Mouse (Mus musculus) midbrain, embryonic 12.5 days (tissue): ENCODE results near the gene Usp2. TPM values are rescaled to one million over a fixed set of nuclear protein-coding genes. Genes with fewer than 3 reads are reported as not detected.
A peak's percentile ranks its signal among the peaks of the same experiment; 100 is the strongest.
"Not testable (repeated sequence)": the region's sequence is repeated elsewhere in the genome, so short reads cannot be mapped to it uniquely, and the experiment has no call there.

Experiments used
- ATAC-seq: fragments of 200-750 bp; cut with Nextera tagmentation; 2 replicates; pipeline ENCODE4 v1.8.0; 2017; ENCODE audit warnings: low read depth, moderate TSS enrichment, moderate library complexity; ENCODE audit not compliant: low FRiP score
- H3K27ac ChIP-seq: fragments of 300-500 bp; sonication (generic); replicated peaks from 2 replicates; pipeline ENCODE4 v1.5.1; 2016; ENCODE audit warnings: mild to moderate bottlenecking
- H3K27me3 ChIP-seq: fragments of 300-500 bp; sonication (generic); 2 replicates; pipeline ENCODE4 v1.6.1; 2016; ENCODE audit warnings: mild to moderate bottlenecking
- H3K36me3 ChIP-seq: fragments of 300-500 bp; sonication (generic); 2 replicates; pipeline ENCODE4 v1.6.1; 2016
- H3K4me1 ChIP-seq: fragments of 300-500 bp; sonication (generic); 2 replicates; pipeline ENCODE4 v1.6.1; 2016
- H3K4me2 ChIP-seq: fragments of 300-500 bp; sonication (generic); replicated peaks from 2 replicates; pipeline ENCODE4 v1.6.1; 2016; ENCODE audit warnings: mild to moderate bottlenecking, moderate library complexity
- H3K4me3 ChIP-seq: fragments of 300-500 bp; sonication (generic); 2 replicates; pipeline ENCODE4 v1.5.1; 2016; ENCODE audit warnings: mild to moderate bottlenecking
- H3K9ac ChIP-seq: fragments of 300-500 bp; sonication (generic); replicated peaks from 2 replicates; pipeline ENCODE4 v1.6.1; 2016; ENCODE audit warnings: mild to moderate bottlenecking, moderate library complexity
- H3K9me3 ChIP-seq: fragments of 300-500 bp; sonication (generic); 2 replicates; pipeline ENCODE4 v1.6.1; 2016; ENCODE audit warnings: mild to moderate bottlenecking
- WGBS: fragments of 180-500 bp; shearing (Covaris S2); methylation state at CpG from one replicate; pipeline ENCODE4 v1.1.7; 2016; 5-methylcytosine and 5-hydroxymethylcytosine counted together
- polyA plus RNA-seq: library from polyadenylated mRNA; unstranded; fragments of >200 nt; fragmentation: Nextera tagmentation; extraction: Ambion mirVana; gene quantifications from 2 replicates; pipeline ENCODE4 v1.2.1, GENCODE M21; 2016

Usp2 gene
- polyA plus RNA-seq, 1 experiment from 2014 or later: 6.4 TPM

DNA sequence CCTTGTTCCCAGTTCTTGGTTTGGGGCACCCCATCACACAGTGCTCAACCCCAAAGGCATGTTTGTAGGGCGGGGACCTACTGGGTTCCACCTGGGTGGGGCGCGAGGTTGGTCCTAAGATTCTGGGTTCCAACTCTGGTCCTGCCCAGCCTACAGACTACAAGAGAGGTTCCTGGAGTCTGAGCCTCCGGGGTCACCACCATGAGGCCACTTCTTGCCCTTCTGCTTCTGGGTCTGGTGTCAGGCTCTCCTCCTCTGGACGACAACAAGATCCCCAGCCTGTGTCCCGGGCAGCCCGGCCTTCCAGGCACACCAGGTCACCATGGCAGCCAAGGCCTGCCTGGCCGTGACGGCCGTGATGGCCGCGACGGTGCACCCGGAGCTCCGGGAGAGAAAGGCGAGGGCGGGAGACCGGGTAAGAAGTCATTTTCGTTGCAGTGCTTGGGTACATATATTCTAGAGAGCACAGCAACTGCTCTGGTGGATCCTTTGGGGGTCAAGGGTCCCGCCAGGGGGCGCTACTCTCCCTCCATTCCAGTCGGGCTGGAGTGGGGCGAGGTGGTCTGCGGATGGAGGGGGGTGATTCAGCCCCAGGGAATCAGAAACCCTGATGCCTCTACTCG lies 40.8 kb downstream of the Usp2 start:
- Histone ChIP-seq H3K27me3 (no peaks in the 10 kb centered on the region), H3K9me3 (no peaks in the 10 kb centered on the region), H3K36me3 (peaks cover 11% of the 10 kb centered on the region; the same call in 1 of the 2 replicates), H3K9ac (peak overlapping the region; percentile 50), H3K27ac (peak overlapping the region; percentile 60), H3K4me3 (peak overlapping the region; percentile 21), H3K4me2 (peak overlapping the region; percentile 46), H3K4me1 (peaks cover 51% of the 10 kb centered on the region)
- 0 out of 2 replicates have a peak, but pooled peaks have one; percentile 24 for ATAC-seq
- WGBS: 27% methylated on average over 25 of the region's 25 CpGs

DNA sequence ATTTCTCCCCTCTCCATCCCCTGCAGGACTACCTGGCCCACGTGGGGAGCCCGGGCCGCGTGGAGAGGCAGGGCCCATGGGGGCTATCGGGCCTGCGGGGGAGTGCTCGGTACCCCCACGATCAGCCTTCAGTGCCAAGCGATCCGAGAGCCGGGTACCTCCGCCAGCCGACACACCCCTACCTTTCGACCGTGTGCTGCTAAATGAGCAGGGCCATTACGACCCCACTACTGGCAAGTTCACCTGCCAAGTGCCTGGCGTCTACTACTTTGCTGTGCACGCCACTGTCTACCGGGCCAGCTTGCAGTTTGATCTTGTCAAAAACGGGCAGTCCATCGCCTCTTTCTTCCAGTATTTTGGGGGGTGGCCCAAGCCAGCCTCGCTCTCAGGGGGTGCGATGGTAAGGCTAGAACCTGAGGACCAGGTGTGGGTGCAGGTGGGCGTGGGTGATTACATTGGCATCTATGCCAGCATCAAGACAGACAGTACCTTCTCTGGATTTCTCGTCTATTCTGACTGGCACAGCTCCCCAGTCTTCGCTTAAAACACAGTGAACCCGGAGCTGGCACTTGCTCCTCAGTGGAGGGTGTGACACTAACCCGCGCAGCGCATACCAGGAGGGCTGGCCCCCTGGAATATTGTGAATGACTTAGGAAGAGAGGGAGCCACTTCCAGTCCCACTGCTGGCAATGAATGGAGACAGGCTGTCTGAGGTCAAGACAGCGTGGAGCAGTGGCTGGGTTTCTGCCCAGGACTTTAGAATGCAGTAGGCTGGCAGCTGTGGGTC lies 41.6 kb downstream of the Usp2 start:
- H3K4me3 ChIP-seq: peak overlapping the region; percentile 21
- H3K27ac ChIP-seq: no peak overlapping the region
- H3K4me1 ChIP-seq: peaks cover 51% of the 10 kb centered on the region
- no peak for ATAC-seq
- H3K4me2 ChIP-seq: peak overlapping the region; percentile 46
- H3K36me3 ChIP-seq: peaks cover 11% of the 10 kb centered on the region; the same call in 1 of the 2 replicates
- WGBS: 81% methylated on average over 31 of the region's 31 CpGs
- H3K9me3 ChIP-seq: no peaks in the 10 kb centered on the region
- H3K9ac ChIP-seq: peak overlapping the region; percentile 25; the same call in 1 of the 2 replicates
- no peaks in the 10 kb centered on the region for H3K27me3 ChIP-seq

DNA sequence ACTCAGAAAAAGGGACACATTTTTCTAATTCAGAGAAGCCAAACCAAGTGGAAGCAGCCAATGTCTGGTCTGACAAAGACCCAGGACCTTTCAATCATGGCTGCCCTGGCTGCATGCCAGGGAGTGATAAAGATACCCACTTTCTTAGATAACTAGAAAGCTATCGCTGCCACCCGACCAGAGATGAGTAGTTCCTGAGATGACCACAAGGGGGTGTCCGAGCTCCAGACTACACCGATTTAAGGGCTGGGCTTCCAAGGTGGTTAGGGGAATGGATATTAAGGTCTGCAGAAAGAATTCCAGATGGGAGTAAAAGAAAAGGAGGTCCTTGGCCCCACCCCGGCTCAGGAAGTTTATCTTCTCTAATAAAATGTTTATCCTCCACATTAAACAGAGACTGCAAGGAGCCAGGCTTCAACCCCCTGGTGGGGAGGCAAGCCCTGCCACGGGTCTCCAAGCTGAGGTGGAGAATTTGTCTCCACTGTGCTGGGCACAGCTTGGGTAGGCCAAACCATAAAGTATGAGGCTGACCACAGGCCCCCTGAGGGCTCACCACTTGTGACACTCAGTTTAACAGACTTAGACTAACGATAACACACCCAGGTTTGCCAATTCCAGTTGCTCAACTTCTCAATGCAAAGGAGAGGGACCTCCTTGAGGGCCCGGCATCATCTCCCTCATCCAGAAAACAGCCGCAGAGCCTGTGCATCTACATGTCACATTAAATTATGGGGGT lies 42.7 kb downstream of the Usp2 start:
- Histone ChIP-seq H3K4me3 (0 out of 2 replicates have a peak overlapping the region, but pooled peaks have one; percentile 12), H3K9me3 (no peaks in the 10 kb centered on the region), H3K27ac (no peak overlapping the region), H3K9ac (peak overlapping the region; percentile 25; the same call in 1 of the 2 replicates), H3K36me3 (peaks cover 11% of the 10 kb centered on the region; the same call in 1 of the 2 replicates), H3K4me1 (peaks cover 51% of the 10 kb centered on the region), H3K27me3 (no peaks in the 10 kb centered on the region), H3K4me2 (peak overlapping the region; percentile 32)
- ATAC-seq: no peak
- 38% methylated on average over 9 of the region's 9 CpGs for WGBS

DNA sequence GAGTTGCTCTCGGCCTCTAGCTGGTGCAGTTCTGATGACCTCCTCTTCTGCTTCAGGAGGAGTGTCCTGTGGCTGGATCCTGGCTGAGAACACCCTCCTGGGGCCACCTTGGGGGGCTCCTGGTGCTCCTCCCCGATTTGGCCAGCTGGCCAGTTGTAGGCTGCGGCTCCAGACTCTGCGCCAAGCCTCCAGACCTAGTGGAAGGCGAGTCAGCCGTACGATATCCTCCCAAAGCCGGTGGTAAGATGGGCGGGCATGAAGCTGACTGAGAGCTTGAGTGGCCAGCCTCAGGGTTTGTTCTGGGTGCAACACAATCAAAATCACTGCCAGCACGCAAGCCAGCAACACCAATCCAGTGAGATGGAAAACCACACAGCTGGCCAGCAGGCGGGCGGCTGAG lies 45.1 kb downstream of the Usp2 start:
- H3K36me3 ChIP-seq, H3K27ac ChIP-seq, H3K9me3 ChIP-seq, H3K27me3 ChIP-seq, H3K9ac ChIP-seq, ATAC-seq: not testable (repeated sequence)
- Histone ChIP-seq H3K4me2 (peak overlapping the region; percentile 60), H3K4me3 (peak overlapping the region; percentile 13; the same call in 1 of the 2 replicates), H3K4me1 (peaks cover 45% of the 10 kb centered on the region)
- WGBS: 63% methylated on average over 10 of the region's 12 CpGs

DNA sequence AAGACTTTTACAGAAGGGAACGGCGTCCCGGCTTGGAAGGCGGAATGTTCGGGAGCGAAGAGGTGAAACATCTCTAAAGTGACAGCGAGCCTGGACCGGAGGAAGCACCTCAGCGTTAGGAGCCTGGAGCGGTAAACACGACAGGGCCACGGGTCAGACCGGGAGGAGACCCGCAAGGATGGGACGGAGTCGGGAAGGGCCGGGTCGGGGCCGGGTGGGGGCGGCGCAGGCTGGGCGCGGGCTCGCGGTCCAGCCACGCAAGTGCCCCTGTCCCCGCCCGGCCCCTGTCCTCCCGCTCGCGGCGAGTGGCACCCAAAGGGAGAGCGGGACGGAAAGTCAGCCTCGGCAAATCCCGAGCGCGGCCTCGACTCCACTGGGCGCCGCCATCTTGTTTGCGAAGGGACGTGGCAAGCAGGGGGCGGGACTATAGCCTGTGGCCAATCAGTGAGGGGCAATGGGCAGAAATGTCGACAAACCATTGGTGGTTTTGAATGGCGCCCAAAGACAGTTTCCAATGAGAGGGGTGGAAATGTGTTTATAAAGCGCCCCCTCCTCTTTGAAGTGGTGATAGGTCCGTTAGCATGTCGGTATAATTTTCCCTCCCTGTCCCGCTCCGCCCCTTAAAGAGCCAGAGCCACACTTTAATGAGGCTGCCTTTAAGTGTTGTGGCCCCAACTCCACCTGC lies 46.4 kb downstream of the Usp2 start, which contains the start of the genes Gm49380 and Rnf26:
Gene Gm49380, minus strand, starts transcription at position 396 of the 685 bp plus-strand sequence.
Gene Rnf26, minus strand, starts transcription at position 413 of the 685 bp plus-strand sequence.
- Histone ChIP-seq H3K27me3 (no peaks in the 10 kb centered on the region), H3K36me3 (no peaks in the 10 kb centered on the region), H3K4me3 (peak within 1 kb of the TSS; percentile 89), H3K4me2 (peak within 1 kb of the TSS; percentile 60), H3K27ac (peak within 1 kb of the TSS; percentile 61; the same call in 1 of the 2 replicates), H3K9me3 (no peaks in the 10 kb centered on the region), H3K4me1 (peaks cover 32% of the 10 kb centered on the region), H3K9ac (peak within 1 kb of the TSS; percentile 84)
- under 1% methylated on average over 51 of the region's 51 CpGs for WGBS
- peak; percentile 95 for ATAC-seq

DNA sequence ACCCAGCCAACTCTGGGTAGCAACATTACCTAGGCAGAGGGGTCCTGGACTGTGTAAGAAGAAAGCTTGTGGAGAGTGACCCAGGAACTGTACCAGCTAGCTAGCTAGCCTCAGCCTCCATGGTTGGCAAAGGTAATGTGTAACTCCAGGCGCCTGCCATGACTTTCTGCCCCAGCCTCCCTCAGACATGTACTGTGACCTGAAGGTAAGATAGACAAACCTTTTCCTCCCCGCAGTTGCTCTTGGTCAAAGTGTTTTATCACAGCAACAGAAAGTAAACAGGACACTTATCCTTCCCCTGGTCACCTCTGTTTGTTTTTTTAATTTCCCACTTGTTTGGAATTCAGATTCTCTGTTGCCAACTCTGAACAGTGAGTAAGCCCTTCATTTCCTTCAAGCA lies 47.6 kb downstream of the Usp2 start:
- H3K27me3 ChIP-seq: no peaks in the 10 kb centered on the region
- no peak overlapping the region for H3K4me3 ChIP-seq
- no peak overlapping the region for H3K27ac ChIP-seq
- WGBS: 93% methylated on average over 2 of the region's 2 CpGs
- peaks cover 20% of the 10 kb centered on the region for H3K4me1 ChIP-seq
- H3K9me3 ChIP-seq: no peaks in the 10 kb centered on the region
- H3K4me2 ChIP-seq: no peak overlapping the region
- no peak overlapping the region for H3K9ac ChIP-seq
- ATAC-seq: no peak
- H3K36me3 ChIP-seq: no peaks in the 10 kb centered on the region

DNA sequence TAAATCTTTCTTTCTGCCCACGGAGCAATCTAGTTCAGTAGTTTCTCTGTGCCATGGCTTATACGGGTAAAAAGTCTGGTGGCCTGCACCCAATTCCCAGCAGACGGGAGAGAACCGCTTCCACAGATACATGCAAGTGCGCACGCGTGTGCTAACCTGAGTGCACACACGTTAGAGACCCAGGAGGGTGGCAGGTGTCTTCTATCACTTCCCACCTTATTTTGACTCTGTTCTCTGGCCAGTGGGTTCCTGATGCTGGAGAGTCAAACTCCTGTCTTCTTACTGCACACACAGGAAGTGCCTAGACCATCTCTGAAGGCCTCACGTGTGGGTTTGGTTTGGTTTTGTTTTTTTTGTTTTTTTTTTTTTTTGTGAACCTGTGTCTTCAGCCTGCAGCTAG lies 48.8 kb downstream of the Usp2 start:
- H3K27me3 ChIP-seq: no peaks in the 10 kb centered on the region
- H3K4me2 ChIP-seq: no peak overlapping the region
- no peak overlapping the region for H3K4me3 ChIP-seq
- no peak for ATAC-seq
- peaks cover 8% of the 10 kb centered on the region for H3K4me1 ChIP-seq
- no peak overlapping the region for H3K9ac ChIP-seq
- WGBS: 95% methylated on average over 9 of the region's 9 CpGs
- H3K9me3 ChIP-seq: no peaks in the 10 kb centered on the region
- H3K36me3 ChIP-seq: no peaks in the 10 kb centered on the region
- no peak overlapping the region for H3K27ac ChIP-seq

DNA sequence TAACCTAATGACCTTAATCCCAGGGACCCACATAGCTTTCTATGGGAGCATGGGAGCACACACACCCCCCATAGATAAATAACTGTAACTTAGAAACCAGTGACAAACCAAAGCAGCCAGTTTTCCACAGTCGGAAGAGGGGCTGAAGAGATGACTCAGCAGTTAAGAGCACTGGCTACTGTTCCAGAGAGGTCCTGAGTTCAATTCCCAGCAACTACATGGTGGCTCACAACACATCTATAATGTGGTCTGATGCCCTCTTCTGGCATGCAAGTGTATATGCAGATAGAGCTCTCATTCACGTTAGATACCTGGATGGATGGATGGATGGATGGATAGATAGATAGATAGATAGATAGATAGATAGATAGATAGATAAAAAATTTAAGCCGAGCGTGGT lies 49.4 kb downstream of the Usp2 start:
- WGBS: 86% methylated on average over 4 of the region's 4 CpGs
- no peak overlapping the region for H3K9ac ChIP-seq
- H3K4me1 ChIP-seq: peaks cover 7% of the 10 kb centered on the region
- H3K4me2 ChIP-seq: no peak overlapping the region
- H3K9me3 ChIP-seq: no peaks in the 10 kb centered on the region
- ATAC-seq: no peak
- no peaks in the 10 kb centered on the region for H3K27me3 ChIP-seq
- no peak overlapping the region for H3K27ac ChIP-seq
- H3K36me3 ChIP-seq: no peaks in the 10 kb centered on the region
- H3K4me3 ChIP-seq: no peak overlapping the region

DNA sequence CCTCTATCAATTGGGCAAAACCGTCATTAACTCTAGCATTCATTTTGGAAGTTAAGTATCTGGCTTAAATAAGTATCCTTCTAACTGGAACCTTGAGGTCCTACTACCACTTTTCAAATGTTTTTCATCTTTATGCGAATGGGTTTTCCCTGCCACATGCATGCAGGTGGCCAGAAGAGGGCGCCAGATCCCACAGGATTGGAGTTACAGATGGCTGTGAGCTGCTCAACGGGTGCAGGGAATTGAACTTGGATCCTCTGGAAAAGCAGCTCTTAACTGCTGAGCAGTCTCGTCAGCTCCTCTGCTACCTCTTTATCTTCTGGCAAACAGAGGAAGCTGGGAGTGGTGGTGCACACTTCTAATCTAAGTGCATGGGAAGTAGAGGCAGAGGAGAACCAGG lies 52.2 kb downstream of the Usp2 start:
- Histone ChIP-seq H3K27me3 (no peaks in the 10 kb centered on the region), H3K4me3 (no peak overlapping the region), H3K9ac (no peak overlapping the region), H3K4me2 (no peak overlapping the region), H3K4me1 (no peaks in the 10 kb centered on the region; the same call in 1 of the 2 replicates), H3K36me3 (no peaks in the 10 kb centered on the region), H3K27ac (no peak overlapping the region), H3K9me3 (no peaks in the 10 kb centered on the region)
- WGBS: 50% methylated on average over 5 of the region's 5 CpGs
- no peak for ATAC-seq

DNA sequence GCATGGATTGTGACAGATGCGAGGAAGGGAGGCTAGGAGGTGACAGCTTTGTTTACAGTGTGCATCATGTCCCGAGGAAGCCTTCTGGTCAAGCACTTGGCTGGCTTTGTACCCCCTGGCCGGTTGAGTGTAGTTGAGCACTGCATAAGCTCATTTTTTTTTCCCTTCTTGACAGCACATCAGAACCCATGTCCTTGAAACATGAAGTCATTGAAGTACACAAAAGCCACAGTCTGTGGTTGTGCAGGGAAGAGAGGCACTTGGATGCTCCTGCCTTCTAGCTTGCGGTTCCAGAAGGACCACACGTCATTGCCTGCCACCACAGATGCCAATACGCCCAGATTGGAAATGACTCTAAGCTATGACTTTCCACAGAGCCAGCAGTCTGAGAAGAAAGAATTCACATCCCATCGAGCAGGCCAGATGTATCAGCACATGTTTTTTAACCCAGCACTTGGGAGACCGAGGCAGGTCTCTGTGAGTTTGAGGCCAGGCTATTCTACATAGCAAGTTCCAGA lies 53.2 kb downstream of the Usp2 start:
- WGBS: 88% methylated on average over 8 of the region's 8 CpGs
- no peak overlapping the region for H3K4me3 ChIP-seq
- no peaks in the 10 kb centered on the region for H3K36me3 ChIP-seq
- no peaks in the 10 kb centered on the region for H3K4me1 ChIP-seq
- H3K4me2 ChIP-seq: no peak overlapping the region
- H3K27me3 ChIP-seq: no peaks in the 10 kb centered on the region
- no peak for ATAC-seq
- H3K27ac ChIP-seq: no peak overlapping the region
- H3K9ac ChIP-seq: no peak overlapping the region
- no peaks in the 10 kb centered on the region for H3K9me3 ChIP-seq

DNA sequence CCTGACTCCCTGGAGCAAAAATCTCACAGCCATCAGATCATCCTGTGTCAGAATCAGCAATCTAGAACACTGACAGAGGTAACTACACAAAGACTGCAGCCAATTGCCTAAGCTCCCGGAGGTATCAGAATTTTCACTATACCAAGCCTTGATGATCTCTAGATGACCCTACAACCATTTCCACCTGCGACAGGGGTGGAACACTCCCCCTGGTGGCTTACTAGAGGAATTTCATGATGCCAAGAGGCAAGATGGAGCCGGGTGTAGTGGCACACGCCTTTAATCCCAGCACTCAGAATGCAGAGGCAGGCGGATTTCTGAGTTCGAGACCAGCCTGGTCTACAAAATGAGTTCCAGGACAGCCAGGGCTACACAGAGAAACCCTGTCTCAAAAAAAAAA lies 57.5 kb downstream of the Usp2 start:
- peaks cover 4% of the 10 kb centered on the region for H3K4me1 ChIP-seq
- no peaks in the 10 kb centered on the region for H3K36me3 ChIP-seq
- no peak for ATAC-seq
- no peak overlapping the region for H3K9ac ChIP-seq
- WGBS: 73% methylated on average over 6 of the region's 6 CpGs
- no peaks in the 10 kb centered on the region for H3K9me3 ChIP-seq
- H3K27ac ChIP-seq: no peak overlapping the region
- no peak overlapping the region for H3K4me3 ChIP-seq
- H3K4me2 ChIP-seq: no peak overlapping the region
- H3K27me3 ChIP-seq: peaks cover 8% of the 10 kb centered on the region
